Mouse (Mus musculus): ENCODE data around the gene Slc25a3.

Gene Slc25a3

DNA sequence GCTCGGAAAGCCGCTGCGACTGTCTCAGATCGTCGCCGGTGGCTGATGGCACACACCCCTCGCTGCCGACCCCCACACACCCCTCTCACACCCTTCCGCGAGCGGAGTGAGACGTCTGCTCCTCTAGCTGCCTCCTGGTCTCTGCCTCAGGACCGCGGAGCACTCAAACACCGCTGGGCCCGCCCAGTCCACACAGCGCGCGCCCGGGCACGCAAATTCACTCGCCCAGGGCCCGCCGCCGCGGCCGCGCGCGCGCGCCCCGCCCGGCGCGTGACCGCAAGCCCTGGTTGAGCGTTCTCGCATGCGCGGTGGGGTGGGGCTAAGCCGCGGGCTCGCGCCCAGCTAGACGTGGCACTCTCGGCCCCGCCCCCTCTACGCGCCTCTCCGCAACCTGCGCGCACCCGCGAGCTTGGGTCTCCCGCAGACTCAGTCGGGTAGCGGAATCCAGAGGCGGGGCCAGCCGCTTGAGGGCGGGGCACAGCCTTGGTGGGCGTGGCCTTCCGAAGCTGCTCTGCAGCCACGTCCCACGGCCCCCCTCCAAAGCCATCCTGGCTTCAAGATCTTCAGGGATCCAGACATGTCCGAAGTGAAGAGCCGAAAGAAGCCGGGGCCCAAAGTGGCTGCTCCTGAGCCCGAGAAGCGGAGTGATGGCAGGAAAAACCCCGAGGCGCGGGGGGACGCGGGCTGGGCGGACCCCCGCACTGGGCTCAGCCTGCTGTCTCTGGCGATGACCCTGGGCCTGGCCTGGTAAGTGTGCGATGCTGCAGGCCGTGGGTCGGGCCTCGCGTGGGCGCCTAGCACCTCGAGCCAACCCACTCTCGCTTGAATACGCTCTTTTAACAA lies 41.1 kb downstream of the Slc25a3 start, which contains the start of the genes Apaf1 and Ikbip:
Apaf1 (minus strand) TSS at position 221 of the 843 bp plus-strand sequence.
Ikbip (plus strand) TSS at position 391 of the 843 bp plus-strand sequence.
- DNase-seq, result peak; percentile 99

DNA sequence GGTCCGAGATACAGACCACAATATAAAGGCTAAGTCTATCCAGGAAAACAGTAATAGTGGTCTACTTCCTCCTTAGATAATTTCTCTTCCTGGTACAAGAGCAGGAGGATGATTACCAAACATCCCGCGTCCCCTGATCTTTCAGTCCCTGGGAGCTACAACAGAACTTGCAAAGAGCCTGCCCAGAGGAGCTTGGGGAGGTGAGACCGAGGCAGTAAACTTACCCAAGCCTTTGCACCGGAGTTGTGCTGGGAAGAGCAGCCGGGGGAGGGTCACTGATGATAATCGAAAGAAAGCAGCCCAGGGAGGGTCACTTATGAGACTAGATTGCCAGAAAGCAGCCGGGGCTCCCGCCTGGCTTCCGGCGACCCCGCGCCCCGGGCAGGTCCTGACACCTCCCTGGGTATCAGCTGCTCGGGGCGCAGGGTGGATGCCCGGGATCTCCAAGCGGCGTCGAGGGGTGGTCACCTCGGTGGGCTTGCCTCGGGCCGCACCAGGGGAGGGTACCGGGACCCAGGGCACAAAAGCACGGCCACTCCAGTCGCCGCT lies 41.8 kb downstream of the Slc25a3 start:
- DNase-seq, result no peak

DNA sequence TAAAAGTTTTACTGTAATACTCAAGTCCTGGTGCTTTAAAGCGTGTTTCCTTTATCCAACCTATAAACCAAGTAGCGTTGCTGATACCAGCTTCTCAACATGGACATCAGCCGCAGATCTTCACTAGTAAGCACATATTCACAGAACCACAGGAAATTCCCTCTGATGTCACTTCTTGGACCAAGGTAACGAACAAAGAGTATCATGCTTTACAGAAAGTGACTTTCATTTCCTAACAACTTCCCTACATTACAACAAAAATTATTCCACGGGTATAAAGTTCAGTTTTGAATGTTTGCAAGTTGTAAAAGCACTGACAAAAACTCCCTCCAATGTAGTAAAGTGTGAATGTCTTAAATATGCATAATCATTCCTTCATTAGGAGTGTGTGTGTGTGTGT lies 43.3 kb downstream of the Slc25a3 start:
- DNase-seq, result no peak

DNA sequence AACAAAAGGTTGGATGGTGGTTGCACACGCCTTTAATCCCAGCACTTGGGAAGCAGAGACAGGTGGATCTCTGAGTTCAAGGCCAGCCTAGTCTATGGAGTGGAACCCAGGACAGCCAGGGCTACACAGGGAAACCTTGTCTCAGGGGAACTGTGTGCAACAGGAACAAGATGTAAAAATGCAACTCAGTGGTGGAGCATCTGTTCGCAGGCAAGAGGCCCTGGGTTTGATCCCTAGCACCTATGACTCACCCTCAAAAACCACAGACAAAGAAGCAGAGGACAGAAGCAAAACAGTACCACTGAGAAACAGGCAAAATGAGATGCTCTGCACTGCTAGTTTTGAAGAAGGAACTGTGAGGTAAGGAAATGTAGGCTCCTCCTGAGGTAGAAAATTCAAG lies 47.2 kb downstream of the Slc25a3 start:
- no peak for DNase-seq

DNA sequence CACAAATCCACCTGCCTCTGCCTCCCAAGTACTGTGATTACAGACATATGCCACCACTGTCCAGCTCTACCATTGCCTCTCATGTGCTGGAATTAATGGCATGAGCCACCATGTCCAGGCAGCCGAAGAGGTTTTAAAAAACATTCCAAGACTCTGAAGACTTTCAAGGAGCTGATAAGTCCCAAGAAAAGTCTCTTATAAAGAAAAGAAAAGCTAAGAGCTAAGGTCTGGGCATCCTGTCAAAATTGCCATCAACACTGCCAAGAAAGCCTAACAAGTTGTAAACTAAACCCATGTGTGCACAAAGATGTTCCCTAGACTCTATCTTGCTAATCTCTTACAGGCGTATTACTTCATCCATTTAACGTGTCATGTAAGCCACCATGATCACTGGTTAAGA lies 50.5 kb downstream of the Slc25a3 start:
- no peak for DNase-seq

DNA sequence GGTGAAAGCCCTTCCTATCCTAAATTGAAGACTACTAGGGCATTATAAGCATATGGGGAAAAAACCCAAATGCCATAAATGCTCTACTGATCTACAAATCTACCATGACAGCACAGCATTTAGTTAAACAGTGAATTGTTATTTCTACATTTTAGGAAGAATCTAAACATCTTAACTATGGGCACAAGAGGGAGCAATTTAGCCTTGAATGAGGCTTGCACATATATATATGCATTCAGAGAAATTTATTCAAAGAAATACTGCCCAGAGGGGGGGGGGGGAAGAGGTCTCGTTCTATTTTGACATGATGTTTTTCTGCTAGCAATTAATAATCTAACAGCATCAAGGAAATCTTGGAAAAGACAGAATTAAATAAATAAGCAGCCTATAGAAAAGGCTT lies 52.1 kb downstream of the Slc25a3 start:
- DNase-seq, result no peak

All from cerebellum, adult 11-12 months (tissue).